Mouse (Mus musculus) ES-Bruce4 (cell line): ENCODE measurements at regions not wholly inside any gene's neighbourhood (a gene's known extent, or its start where the extent isn't known, plus 50 kb on each side); places are given as distances from the start of the nearest gene placed in this dataset.

Experiments used
- H3K27ac ChIP-seq: 2 replicates; pipeline ENCODE4 v1.5.1; 2012; ENCODE audit warnings: low read length, inconsistent platforms; ENCODE audit not compliant: insufficient read depth
- H3K27me3 ChIP-seq: 2 replicates; pipeline ENCODE4 v1.6.1; 2012; ENCODE audit warnings: mild to moderate bottlenecking, low read length, inconsistent platforms; ENCODE audit not compliant: control insufficient read depth, poor library complexity, insufficient read depth, severe bottlenecking
- H3K36me3 ChIP-seq: 2 replicates; pipeline ENCODE4 v1.6.1; 2012; ENCODE audit warnings: inconsistent platforms, mild to moderate bottlenecking, low read length, moderate library complexity; ENCODE audit not compliant: control insufficient read depth, poor library complexity, insufficient read depth, severe bottlenecking
- H3K4me1 ChIP-seq: one replicate; pipeline ENCODE4 v1.8.1; 2011; ENCODE audit warnings: low read length; ENCODE audit not compliant: control insufficient read depth, insufficient read depth
- H3K4me3 ChIP-seq: 2 replicates; pipeline ENCODE4 v1.5.1; 2011; ENCODE audit warnings: low read depth, mild to moderate bottlenecking, low read length
- H3K9ac ChIP-seq: 2 replicates; pipeline ENCODE4 v1.6.1; 2012; ENCODE audit warnings: low read depth, mild to moderate bottlenecking, inconsistent platforms; ENCODE audit not compliant: poor library complexity, severe bottlenecking
- H3K9me3 ChIP-seq: replicated peaks from 2 replicates; pipeline ENCODE4 v1.6.1; 2012; ENCODE audit warnings: mild to moderate bottlenecking, low read length, inconsistent platforms; ENCODE audit not compliant: control insufficient read depth, poor library complexity, insufficient read depth, severe bottlenecking
- CTCF ChIP-seq: IDR thresholded peaks from one replicate; pipeline ENCODE4 v1.8.1; 2011; ENCODE audit warnings: low read depth, low read length
- EP300 ChIP-seq: IDR thresholded peaks from 2 replicates; pipeline ENCODE4 v1.6.1; 2011; ENCODE audit warnings: low read depth, low read length; ENCODE audit not compliant: insufficient read depth
- POLR2A ChIP-seq: IDR thresholded peaks from one replicate; pipeline ENCODE4 v1.8.1; 2011; ENCODE audit warnings: low read length; ENCODE audit not compliant: insufficient read depth

GRCm38 (mm10) chr17:75646982-75647381 lies 95.2 kb upstream of the Fam98a start:
- no peak overlapping the region for H3K9ac ChIP-seq
- TF ChIP-seq POLR2A: no peak
- no peak for TF ChIP-seq EP300
- TF ChIP-seq CTCF: no peak
- H3K27ac ChIP-seq: no peak overlapping the region
- H3K4me3 ChIP-seq: no peak overlapping the region
- H3K4me1 ChIP-seq: no peaks in the 10 kb centered on the region
- H3K27me3 ChIP-seq: no peaks in the 10 kb centered on the region
- H3K36me3 ChIP-seq: no peaks in the 10 kb centered on the region
- H3K9me3 ChIP-seq: no peaks in the 10 kb centered on the region

GRCm38 (mm10) chr17:75644698-75645097 lies 93.0 kb upstream of the Fam98a start:
- Histone ChIP-seq H3K9me3 (no peaks in the 10 kb centered on the region), H3K27ac (no peak overlapping the region), H3K4me1 (no peaks in the 10 kb centered on the region), H3K4me3 (no peak overlapping the region), H3K36me3 (no peaks in the 10 kb centered on the region), H3K9ac (no peak overlapping the region), H3K27me3 (no peaks in the 10 kb centered on the region)
- no peak for TF ChIP-seq EP300

DNA sequence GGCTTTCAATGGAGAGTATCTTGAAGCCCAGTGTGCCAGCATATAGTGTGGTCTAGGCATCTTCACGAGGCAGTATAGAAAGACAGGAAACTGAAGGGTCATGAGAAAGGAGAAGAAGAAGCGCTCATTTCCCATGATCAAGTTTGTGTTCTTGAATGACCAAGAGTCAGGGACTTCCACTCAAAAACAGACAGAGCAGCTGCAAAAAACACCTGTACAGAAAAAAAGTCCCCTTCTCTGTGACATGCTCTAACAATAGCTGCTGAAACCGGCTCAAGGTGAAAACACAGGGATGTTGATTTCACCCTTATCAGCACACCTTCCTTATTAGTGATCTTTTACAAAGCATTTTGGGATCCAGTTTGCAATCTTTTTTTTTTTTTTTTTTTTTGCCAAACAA lies 90.6 kb upstream of the Fam98a start:
- H3K4me1 ChIP-seq: no peaks in the 10 kb centered on the region
- no peaks in the 10 kb centered on the region for H3K27me3 ChIP-seq
- no peak overlapping the region for H3K9ac ChIP-seq
- no peaks in the 10 kb centered on the region for H3K36me3 ChIP-seq
- no peak overlapping the region for H3K4me3 ChIP-seq
- H3K9me3 ChIP-seq: no peaks in the 10 kb centered on the region
- no peak overlapping the region for H3K27ac ChIP-seq
- TF ChIP-seq POLR2A (no peak), EP300 (no peak), CTCF (no peak)

- Histone ChIP-seq H3K9me3 (no peaks in the 10 kb centered on the region), H3K27ac (no peak overlapping the region), H3K4me3 (no peak overlapping the region), H3K27me3 (no peaks in the 10 kb centered on the region), H3K36me3 (no peaks in the 10 kb centered on the region), H3K4me1 (no peaks in the 10 kb centered on the region), H3K9ac (no peak overlapping the region)
- TF ChIP-seq EP300 (no peak), CTCF (no peak), POLR2A (no peak)
Observed at GRCm38 (mm10) chr17:75641010-75641498, 89.3 kb upstream of the Fam98a start.

DNA sequence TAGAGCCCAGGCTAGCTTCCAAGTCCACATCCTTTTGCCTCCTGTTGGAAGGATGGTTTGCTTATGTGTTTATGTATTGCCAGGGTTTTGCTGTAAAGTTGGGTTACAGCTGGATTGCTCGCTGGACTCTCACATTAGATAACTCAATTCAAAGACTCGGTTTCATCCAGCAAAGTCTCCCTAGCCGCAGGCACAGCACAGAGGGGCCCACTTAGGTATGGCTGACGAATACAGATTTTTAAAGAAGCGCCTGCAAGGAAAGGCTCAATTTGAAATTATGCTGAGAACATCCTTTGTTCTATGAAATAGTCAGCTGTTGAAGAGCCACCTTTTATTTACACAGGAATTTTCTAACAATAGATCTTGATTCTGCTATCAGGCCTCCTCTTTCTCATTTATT lies 88.8 kb upstream of the Fam98a start:
- Histone ChIP-seq H3K4me3 (no peak overlapping the region), H3K9ac (no peak overlapping the region), H3K4me1 (no peaks in the 10 kb centered on the region), H3K27ac (no peak overlapping the region), H3K9me3 (no peaks in the 10 kb centered on the region), H3K36me3 (no peaks in the 10 kb centered on the region), H3K27me3 (no peaks in the 10 kb centered on the region)
- TF ChIP-seq POLR2A: no peak
- TF ChIP-seq CTCF: no peak
- TF ChIP-seq EP300: no peak

DNA sequence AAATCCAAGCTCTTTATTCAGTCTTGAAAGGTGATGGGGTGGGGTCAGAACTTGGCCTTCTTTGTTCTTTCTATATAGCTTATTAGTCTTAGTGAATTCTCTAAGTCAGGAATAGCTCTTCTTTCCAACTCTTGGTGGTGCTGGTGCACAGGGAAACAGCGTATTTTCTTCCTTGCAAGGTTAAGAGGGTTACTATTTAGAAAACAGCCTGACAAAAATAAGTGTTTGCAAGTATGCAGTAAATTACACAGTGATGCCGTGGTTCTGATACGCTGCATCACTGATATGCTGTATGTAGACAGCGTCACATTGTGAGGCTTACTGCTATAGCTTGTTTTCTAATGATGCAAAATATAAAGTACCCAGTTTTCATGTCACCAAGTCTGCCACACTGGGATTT lies 78.1 kb upstream of the Fam98a start:
- Histone ChIP-seq H3K4me3 (no peak overlapping the region), H3K4me1 (no peaks in the 10 kb centered on the region), H3K27ac (no peak overlapping the region), H3K9ac (no peak overlapping the region), H3K36me3 (no peaks in the 10 kb centered on the region), H3K9me3 (no peaks in the 10 kb centered on the region), H3K27me3 (no peaks in the 10 kb centered on the region)
- no peak for TF ChIP-seq EP300
- no peak for TF ChIP-seq POLR2A
- TF ChIP-seq CTCF: no peak
